Mouse (Mus musculus) erythroblast, adult 5-6 weeks (primary cell): ENCODE measurements around the gene Bcl7c. TPM values are rescaled to one million over a fixed set of nuclear protein-coding genes. Genes with fewer than 3 reads are reported as not detected.

Experiments
- ATAC-seq: replicated peaks from 2 replicates; pipeline ENCODE4 v1.8.0; 2016; ENCODE audit warnings: moderate number of reproducible peaks, mild to moderate bottlenecking, moderate TSS enrichment, inconsistent platforms; ENCODE audit not compliant: poor library complexity, low FRiP score, severe bottlenecking
- total RNA-seq, 2 experiments: library from RNA; stranded (forward) in 1 of 2; stranded (reverse) in 1 of 2; fragments of 150-400 nt in 1 of 2; fragments of 200-764, 138-1000 nt in 1 of 2; gene quantifications; 2 replicates each; pipeline versions ENCODE4 v1.2.3 to v1.2.4; 2015 to 2017; ENCODE audit warnings: low replicate concordance in 2 of 2

Bcl7c gene
- total RNA-seq, 2 experiments from 2014 or later = 3.8 to 41.3 TPM

DNA sequence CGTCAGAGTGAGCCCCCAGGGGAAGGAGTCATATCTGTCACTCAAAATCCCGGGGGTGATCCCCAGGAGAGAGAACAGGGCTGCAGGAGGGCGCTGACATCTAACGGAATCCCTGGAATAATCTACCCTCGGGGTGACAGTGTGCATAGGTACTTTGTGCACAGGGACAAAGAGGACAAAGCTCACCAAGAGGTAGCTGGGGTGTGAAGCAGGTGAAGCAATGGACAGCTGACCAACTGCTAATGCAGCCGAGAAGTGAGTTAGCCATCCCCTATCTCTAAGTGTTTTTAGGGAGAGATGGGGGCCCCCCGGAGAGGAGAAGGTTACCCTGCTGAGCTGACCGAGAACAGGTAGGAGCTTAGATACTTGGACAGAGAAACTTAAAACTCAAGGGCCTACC, 94.6 kb downstream of the Bcl7c start:
- ATAC-seq = no peak

GRCm38 (mm10) chr7:127613501-127613900, 95.2 kb downstream of the Bcl7c start:
- no peak for ATAC-seq

DNA sequence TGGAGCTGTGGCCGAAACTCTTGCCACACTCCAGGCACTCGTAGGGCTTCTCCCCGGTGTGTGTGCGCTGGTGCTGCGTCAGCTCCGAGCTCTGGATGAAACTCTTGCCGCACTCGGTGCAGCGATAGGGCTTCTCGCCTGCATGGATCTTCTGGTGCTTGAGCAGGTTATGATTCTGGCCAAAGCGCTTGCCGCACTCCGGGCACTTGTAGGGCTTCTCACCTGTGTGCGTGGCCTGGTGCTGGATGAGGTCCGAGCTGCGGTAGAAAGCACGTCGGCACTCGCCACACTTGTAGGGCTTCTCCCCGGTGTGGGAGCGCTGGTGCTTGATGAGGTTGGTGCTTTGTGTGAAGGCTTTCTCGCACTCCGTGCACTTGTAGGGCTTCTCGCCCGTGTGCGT, 97.2 kb downstream of the Bcl7c start:
- ATAC-seq = no peak

Other genes with a start within 250 kb of the Bcl7c start
- 65.2 and 71.7 TPM in 2 replicates for gene Prr14, start 249.3 kb downstream of the Bcl7c start, total RNA-seq (2015; ENCODE audit: low replicate concordance)
- 25.4 and 41.3 TPM in 2 replicates for gene Prr14, start 249.3 kb downstream of the Bcl7c start, total RNA-seq (2017; ENCODE audit: low replicate concordance)
- gene Fbrs, start 229.7 kb downstream of the Bcl7c start, total RNA-seq (2015; ENCODE audit: low replicate concordance) = 154 and 157 TPM in 2 replicates
- gene Fbrs, start 229.7 kb downstream of the Bcl7c start, total RNA-seq (2017; ENCODE audit: low replicate concordance) = 61.2 and 79.1 TPM in 2 replicates
- gene Srcap, start 196.9 kb downstream of the Bcl7c start, total RNA-seq (2015; ENCODE audit: low replicate concordance) = 51.9 and 52.5 TPM in 2 replicates
- 59.9 and 65.1 TPM in 2 replicates for gene Srcap, start 196.9 kb downstream of the Bcl7c start, total RNA-seq (2017; ENCODE audit: low replicate concordance)
- gene Gm42715, start 189.3 kb downstream of the Bcl7c start, total RNA-seq (2015; ENCODE audit: low replicate concordance) = 27.9 and 44.5 TPM in 2 replicates
- 17.4 and 34.6 TPM in 2 replicates for gene Gm42715, start 189.3 kb downstream of the Bcl7c start, total RNA-seq (2017; ENCODE audit: low replicate concordance)
- gene Tmem265, start 147.5 kb downstream of the Bcl7c start, total RNA-seq (2015; ENCODE audit: low replicate concordance) = 1.7 TPM in 1 of 2 replicates, not detected in the other
- not detected in 2 replicates for gene Tmem265, start 147.5 kb downstream of the Bcl7c start, total RNA-seq (2017; ENCODE audit: low replicate concordance)
- 35.1 and 44.2 TPM in 2 replicates for gene Phkg2, start 135.6 kb downstream of the Bcl7c start, total RNA-seq (2015; ENCODE audit: low replicate concordance)
- gene Phkg2, start 135.6 kb downstream of the Bcl7c start, total RNA-seq (2017; ENCODE audit: low replicate concordance) = 16.2 and 40.8 TPM in 2 replicates
- 4.0 and 14.0 TPM in 2 replicates for gene Ccdc189, start 120.3 kb downstream of the Bcl7c start, total RNA-seq (2015; ENCODE audit: low replicate concordance)
- gene Ccdc189, start 120.3 kb downstream of the Bcl7c start, total RNA-seq (2017; ENCODE audit: low replicate concordance) = 26.1 and 31.4 TPM in 2 replicates
- gene Rnf40, start 120.2 kb downstream of the Bcl7c start, total RNA-seq (2015; ENCODE audit: low replicate concordance) = 17.1 and 18.1 TPM in 2 replicates
- gene Rnf40, start 120.2 kb downstream of the Bcl7c start, total RNA-seq (2017; ENCODE audit: low replicate concordance) = 41.8 and 86.0 TPM in 2 replicates
- 0.77 and 0.84 TPM in 2 replicates for gene Zfp629, start 93.1 kb downstream of the Bcl7c start, total RNA-seq (2015; ENCODE audit: low replicate concordance)
- gene Zfp629, start 93.1 kb downstream of the Bcl7c start, total RNA-seq (2017; ENCODE audit: low replicate concordance) = 2.0 and 3.2 TPM in 2 replicates
- 0.63 TPM in 1 of 2 replicates, not detected in the other for gene Ctf1, start 3.8 kb upstream of the Bcl7c start, total RNA-seq (2015; ENCODE audit: low replicate concordance)
- not detected in 2 replicates for gene Ctf1, start 3.8 kb upstream of the Bcl7c start, total RNA-seq (2017; ENCODE audit: low replicate concordance)
- not detected in 2 replicates for gene Ctf2, start 23.2 kb upstream of the Bcl7c start, total RNA-seq (2015; ENCODE audit: low replicate concordance)
- gene Ctf2, start 23.2 kb upstream of the Bcl7c start, total RNA-seq (2017; ENCODE audit: low replicate concordance) = not detected in 2 replicates
- gene Fbxl19, start 35.6 kb upstream of the Bcl7c start, total RNA-seq (2015; ENCODE audit: low replicate concordance) = 2.7 and 6.0 TPM in 2 replicates
- gene Fbxl19, start 35.6 kb upstream of the Bcl7c start, total RNA-seq (2017; ENCODE audit: low replicate concordance) = 3.1 and 6.2 TPM in 2 replicates
- 2.9 and 9.0 TPM in 2 replicates for gene Orai3, start 60.9 kb upstream of the Bcl7c start, total RNA-seq (2015; ENCODE audit: low replicate concordance)
- gene Orai3, start 60.9 kb upstream of the Bcl7c start, total RNA-seq (2017; ENCODE audit: low replicate concordance) = 5.7 and 9.8 TPM in 2 replicates
- gene Setd1a, start 67.7 kb upstream of the Bcl7c start, total RNA-seq (2015; ENCODE audit: low replicate concordance) = 3.8 and 18.2 TPM in 2 replicates
- gene Setd1a, start 67.7 kb upstream of the Bcl7c start, total RNA-seq (2017; ENCODE audit: low replicate concordance) = 8.9 and 11.3 TPM in 2 replicates
- gene Gm49388, start 76.7 kb upstream of the Bcl7c start, total RNA-seq (2015; ENCODE audit: low replicate concordance) = 7.5 TPM in 1 of 2 replicates, not detected in the other
- 2.0 and 5.3 TPM in 2 replicates for gene Gm49388, start 76.7 kb upstream of the Bcl7c start, total RNA-seq (2017; ENCODE audit: low replicate concordance)
- gene Hsd3b7, start 91.7 kb upstream of the Bcl7c start, total RNA-seq (2015; ENCODE audit: low replicate concordance) = 2.7 and 9.2 TPM in 2 replicates
- 3.8 and 4.3 TPM in 2 replicates for gene Hsd3b7, start 91.7 kb upstream of the Bcl7c start, total RNA-seq (2017; ENCODE audit: low replicate concordance)
- 9.8 and 24.9 TPM in 2 replicates for gene Stx4a, start 115.4 kb upstream of the Bcl7c start, total RNA-seq (2015; ENCODE audit: low replicate concordance)
- 17.0 and 17.9 TPM in 2 replicates for gene Stx4a, start 115.4 kb upstream of the Bcl7c start, total RNA-seq (2017; ENCODE audit: low replicate concordance)
- not detected in 2 replicates for gene Stx1b, start 115.6 kb upstream of the Bcl7c start, total RNA-seq (2015; ENCODE audit: low replicate concordance)
- gene Stx1b, start 115.6 kb upstream of the Bcl7c start, total RNA-seq (2017; ENCODE audit: low replicate concordance) = not detected in 2 replicates
- 6.7 and 11.1 TPM in 2 replicates for gene Zfp646, start 167.3 kb upstream of the Bcl7c start, total RNA-seq (2015; ENCODE audit: low replicate concordance)
- 14.4 and 15.4 TPM in 2 replicates for gene Zfp646, start 167.3 kb upstream of the Bcl7c start, total RNA-seq (2017; ENCODE audit: low replicate concordance)
- 1.5 and 6.1 TPM in 2 replicates for gene Zfp668, start 167.9 kb upstream of the Bcl7c start, total RNA-seq (2015; ENCODE audit: low replicate concordance)
- 2.3 and 7.4 TPM in 2 replicates for gene Zfp668, start 167.9 kb upstream of the Bcl7c start, total RNA-seq (2017; ENCODE audit: low replicate concordance)
- gene Prss53, start 182.0 kb upstream of the Bcl7c start, total RNA-seq (2015; ENCODE audit: low replicate concordance) = not detected in 2 replicates
- not detected in 2 replicates for gene Prss53, start 182.0 kb upstream of the Bcl7c start, total RNA-seq (2017; ENCODE audit: low replicate concordance)
- gene Gm21974, start 186.5 kb upstream of the Bcl7c start, total RNA-seq (2015; ENCODE audit: low replicate concordance) = not detected in 2 replicates
- not detected in 2 replicates for gene Gm21974, start 186.5 kb upstream of the Bcl7c start, total RNA-seq (2017; ENCODE audit: low replicate concordance)
- gene Vkorc1, start 186.7 kb upstream of the Bcl7c start, total RNA-seq (2015; ENCODE audit: low replicate concordance) = 9.8 and 25.7 TPM in 2 replicates
- 0.94 and 2.5 TPM in 2 replicates for gene Vkorc1, start 186.7 kb upstream of the Bcl7c start, total RNA-seq (2017; ENCODE audit: low replicate concordance)
- 25.1 and 43.8 TPM in 2 replicates for gene Bckdk, start 195.1 kb upstream of the Bcl7c start, total RNA-seq (2015; ENCODE audit: low replicate concordance)
- gene Bckdk, start 195.1 kb upstream of the Bcl7c start, total RNA-seq (2017; ENCODE audit: low replicate concordance) = 12.5 and 12.9 TPM in 2 replicates
- gene Kat8, start 203.6 kb upstream of the Bcl7c start, total RNA-seq (2015; ENCODE audit: low replicate concordance) = 3.5 and 4.4 TPM in 2 replicates
- gene Kat8, start 203.6 kb upstream of the Bcl7c start, total RNA-seq (2017; ENCODE audit: low replicate concordance) = 9.5 and 16.4 TPM in 2 replicates
- not detected in 2 replicates for gene Prss8, start 221.2 kb upstream of the Bcl7c start, total RNA-seq (2015; ENCODE audit: low replicate concordance)
- not detected in 2 replicates for gene Prss8, start 221.2 kb upstream of the Bcl7c start, total RNA-seq (2017; ENCODE audit: low replicate concordance)
- gene Prss36, start 237.8 kb upstream of the Bcl7c start, total RNA-seq (2015; ENCODE audit: low replicate concordance) = not detected in 2 replicates
- gene Prss36, start 237.8 kb upstream of the Bcl7c start, total RNA-seq (2017; ENCODE audit: low replicate concordance) = not detected in 2 replicates